Mouse (Mus musculus): ENCODE data around the gene Rassf10. TPM values are rescaled to one million over a fixed set of nuclear protein-coding genes. Genes with fewer than 3 reads are reported as not detected.
"Not testable (repeated sequence)": the region's sequence is repeated elsewhere in the genome, so short reads cannot be mapped to it uniquely, and the experiment has no call there.

The Rassf10 gene
- polyA plus RNA-seq, 1 experiment from 2014 or later: 1.4 TPM

GRCm38 (mm10) chr7:112935876-112936275 is 17.9 kb upstream of the Rassf10 start:
- ATAC-seq (ENCODE audit: low FRiP score, low read depth); H3K27me3 ChIP-seq; H3K9ac ChIP-seq (replicated peaks); H3K4me1 ChIP-seq; H3K4me3 ChIP-seq; H3K36me3 ChIP-seq; H3K4me2 ChIP-seq (replicated peaks); H3K27ac ChIP-seq (replicated peaks); H3K9me3 ChIP-seq: not testable (repeated sequence)
- WGBS: 91% methylated on average over 5 of the region's 5 CpGs

GRCm38 (mm10) chr7:112937089-112937488 is 16.7 kb upstream of the Rassf10 start:
- H3K36me3 ChIP-seq: no peaks in the 10 kb centered on the region
- ATAC-seq (ENCODE audit: low FRiP score, low read depth): no peak

GRCm38 (mm10) chr7:112938959-112939358 is 14.8 kb upstream of the Rassf10 start:
- Histone ChIP-seq H3K4me2 (replicated peaks) (no peak overlapping the region), H3K9ac (replicated peaks) (no peak overlapping the region), H3K27ac (replicated peaks) (no peak overlapping the region), H3K9me3 (no peaks in the 10 kb centered on the region), H3K4me3 (no peak overlapping the region), H3K4me1 (no peaks in the 10 kb centered on the region), H3K27me3 (no peaks in the 10 kb centered on the region), H3K36me3 (no peaks in the 10 kb centered on the region)
- WGBS: 54% methylated on average over 5 of the region's 5 CpGs
- no peak for ATAC-seq (ENCODE audit: low FRiP score, low read depth)

More at GRCm38 (mm10) chr7:112937089-112937488, 16.7 kb upstream of the Rassf10 start:
- Histone ChIP-seq H3K4me2 (replicated peaks) (no peak overlapping the region), H3K4me3 (no peak overlapping the region), H3K9ac (replicated peaks) (no peak overlapping the region), H3K27me3 (no peaks in the 10 kb centered on the region), H3K4me1 (no peaks in the 10 kb centered on the region), H3K9me3 (no peaks in the 10 kb centered on the region), H3K27ac (replicated peaks) (no peak overlapping the region)
- 93% methylated on average over 8 of the region's 8 CpGs for WGBS

- no peaks in the 10 kb centered on the region for H3K36me3 ChIP-seq
- H3K4me1 ChIP-seq: no peaks in the 10 kb centered on the region
- H3K9ac ChIP-seq (replicated peaks): no peak overlapping the region
- ATAC-seq (ENCODE audit: low FRiP score, low read depth): no peak
- no peak overlapping the region for H3K27ac ChIP-seq (replicated peaks)
- H3K4me2 ChIP-seq (replicated peaks): no peak overlapping the region
- no peak overlapping the region for H3K4me3 ChIP-seq
- H3K9me3 ChIP-seq: no peaks in the 10 kb centered on the region
- 79% methylated on average over 5 of the region's 5 CpGs for WGBS
- no peaks in the 10 kb centered on the region for H3K27me3 ChIP-seq
Observed at GRCm38 (mm10) chr7:112942567-112942966, 11.2 kb upstream of the Rassf10 start.

- Histone ChIP-seq H3K9ac (replicated peaks) (no peak overlapping the region), H3K36me3 (no peaks in the 10 kb centered on the region), H3K9me3 (no peaks in the 10 kb centered on the region), H3K4me3 (no peak overlapping the region), H3K4me1 (no peaks in the 10 kb centered on the region), H3K27me3 (no peaks in the 10 kb centered on the region), H3K4me2 (replicated peaks) (no peak overlapping the region), H3K27ac (replicated peaks) (no peak overlapping the region)
- ATAC-seq (ENCODE audit: low FRiP score, low read depth): no peak
- WGBS: 84% methylated on average over 1 of the region's 1 CpGs
Observed at GRCm38 (mm10) chr7:112943056-112943455, 10.7 kb upstream of the Rassf10 start.

GRCm38 (mm10) chr7:112946706-112947105 is 7.1 kb upstream of the Rassf10 start:
- H3K36me3 ChIP-seq: no peaks in the 10 kb centered on the region
- no peaks in the 10 kb centered on the region for H3K4me1 ChIP-seq
- 0 out of 2 replicates have a peak, but pooled peaks cover 3% of the 10 kb centered on the region for H3K27me3 ChIP-seq
- no peak overlapping the region for H3K27ac ChIP-seq (replicated peaks)
- no peak overlapping the region for H3K4me3 ChIP-seq
- no peak for ATAC-seq (ENCODE audit: low FRiP score, low read depth)
- WGBS: 71% methylated on average over 6 of the region's 6 CpGs
- H3K4me2 ChIP-seq (replicated peaks): no peak overlapping the region
- no peak overlapping the region for H3K9ac ChIP-seq (replicated peaks)
- no peaks in the 10 kb centered on the region for H3K9me3 ChIP-seq

GRCm38 (mm10) chr7:112954351-112955102 is 765 bp downstream of the Rassf10 start:
- Histone ChIP-seq H3K9me3 (no peaks in the 10 kb centered on the region), H3K4me2 (replicated peaks) (peak overlapping the region; percentile 66), H3K36me3 (no peaks in the 10 kb centered on the region), H3K4me1 (peaks cover 34% of the 10 kb centered on the region), H3K27me3 (peaks cover 53% of the 10 kb centered on the region), H3K27ac (replicated peaks) (no peak overlapping the region), H3K4me3 (peak overlapping the region; percentile 46), H3K9ac (replicated peaks) (peak overlapping the region; percentile 47)
- WGBS: 1% methylated on average over 82 of the region's 82 CpGs
- no peak for ATAC-seq (ENCODE audit: low FRiP score, low read depth)

- Histone ChIP-seq H3K4me3 (peak overlapping the region; percentile 46), H3K4me1 (peaks cover 34% of the 10 kb centered on the region), H3K9me3 (no peaks in the 10 kb centered on the region), H3K9ac (replicated peaks) (0 out of 2 replicates have a peak overlapping the region, but pooled peaks have one; percentile 47), H3K27ac (replicated peaks) (no peak overlapping the region), H3K36me3 (no peaks in the 10 kb centered on the region), H3K4me2 (replicated peaks) (peak overlapping the region; percentile 66), H3K27me3 (peaks cover 53% of the 10 kb centered on the region)
- peak; percentile 27; the same call in 1 of the 2 replicates for ATAC-seq (ENCODE audit: low FRiP score, low read depth)
- WGBS: 3% methylated on average over 40 of the region's 40 CpGs
Observed at GRCm38 (mm10) chr7:112955103-112955827, 1.5 kb downstream of the Rassf10 start.

GRCm38 (mm10) chr7:112955955-112956354 is 2.2 kb downstream of the Rassf10 start:
- ATAC-seq (ENCODE audit: low FRiP score, low read depth): no peak

GRCm38 (mm10) chr7:112956961-112957360 is 3.2 kb downstream of the Rassf10 start:
- H3K27me3 ChIP-seq: peaks cover 50% of the 10 kb centered on the region
- H3K27ac ChIP-seq (replicated peaks): no peak overlapping the region
- no peak for ATAC-seq (ENCODE audit: low FRiP score, low read depth)
- 70% methylated on average over 7 of the region's 7 CpGs for WGBS
- H3K9me3 ChIP-seq: no peaks in the 10 kb centered on the region
- H3K4me1 ChIP-seq: peaks cover 34% of the 10 kb centered on the region
- H3K9ac ChIP-seq (replicated peaks): no peak overlapping the region
- H3K4me3 ChIP-seq: no peak overlapping the region
- no peaks in the 10 kb centered on the region for H3K36me3 ChIP-seq
- H3K4me2 ChIP-seq (replicated peaks): no peak overlapping the region

More at GRCm38 (mm10) chr7:112955955-112956354, 2.2 kb downstream of the Rassf10 start:
- H3K4me3 ChIP-seq: no peak overlapping the region
- H3K27me3 ChIP-seq: peaks cover 51% of the 10 kb centered on the region
- no peak overlapping the region for H3K9ac ChIP-seq (replicated peaks)
- peaks cover 34% of the 10 kb centered on the region for H3K4me1 ChIP-seq
- H3K4me2 ChIP-seq (replicated peaks): no peak overlapping the region
- no peaks in the 10 kb centered on the region for H3K36me3 ChIP-seq
- 37% methylated on average over 3 of the region's 3 CpGs for WGBS
- H3K27ac ChIP-seq (replicated peaks): no peak overlapping the region
- H3K9me3 ChIP-seq: no peaks in the 10 kb centered on the region

GRCm38 (mm10) chr7:112957630-112958029 is 3.9 kb downstream of the Rassf10 start:
- no peaks in the 10 kb centered on the region for H3K9me3 ChIP-seq
- ATAC-seq (ENCODE audit: low FRiP score, low read depth): no peak
- H3K27ac ChIP-seq (replicated peaks): no peak overlapping the region
- H3K4me1 ChIP-seq: peaks cover 34% of the 10 kb centered on the region
- no peak overlapping the region for H3K4me3 ChIP-seq
- H3K27me3 ChIP-seq: peaks cover 50% of the 10 kb centered on the region
- 43% methylated on average over 6 of the region's 6 CpGs for WGBS
- no peak overlapping the region for H3K9ac ChIP-seq (replicated peaks)
- H3K4me2 ChIP-seq (replicated peaks): no peak overlapping the region
- H3K36me3 ChIP-seq: no peaks in the 10 kb centered on the region

GRCm38 (mm10) chr7:112966382-112966781 is 12.6 kb downstream of the Rassf10 start:
- H3K4me1 ChIP-seq: peaks cover 2% of the 10 kb centered on the region; the same call in 1 of the 2 replicates
- no peak for ATAC-seq (ENCODE audit: low FRiP score, low read depth)
- H3K36me3 ChIP-seq: no peaks in the 10 kb centered on the region
- WGBS: 67% methylated on average over 6 of the region's 6 CpGs
- H3K27ac ChIP-seq (replicated peaks): no peak overlapping the region
- no peak overlapping the region for H3K9ac ChIP-seq (replicated peaks)
- H3K9me3 ChIP-seq: peaks cover 8% of the 10 kb centered on the region; the same call in 1 of the 2 replicates
- H3K27me3 ChIP-seq: no peaks in the 10 kb centered on the region
- H3K4me2 ChIP-seq (replicated peaks): no peak overlapping the region
- H3K4me3 ChIP-seq: no peak overlapping the region

Data from midbrain, embryonic 12.5 days (tissue).